Mouse (Mus musculus) ES-Bruce4 (cell line): ENCODE data around the gene Zcchc17. TPM values are rescaled to one million over a fixed set of nuclear protein-coding genes. Genes with fewer than 3 reads are reported as not detected.
A peak's percentile ranks its signal among the peaks of the same experiment; 100 is the strongest.

Source experiments
- H3K27ac ChIP-seq: 2 replicates; pipeline ENCODE4 v1.5.1; 2012; ENCODE audit warnings: low read length, inconsistent platforms; ENCODE audit not compliant: insufficient read depth
- H3K27me3 ChIP-seq: 2 replicates; pipeline ENCODE4 v1.6.1; 2012; ENCODE audit warnings: mild to moderate bottlenecking, low read length, inconsistent platforms; ENCODE audit not compliant: control insufficient read depth, poor library complexity, insufficient read depth, severe bottlenecking
- H3K36me3 ChIP-seq: 2 replicates; pipeline ENCODE4 v1.6.1; 2012; ENCODE audit warnings: inconsistent platforms, mild to moderate bottlenecking, low read length, moderate library complexity; ENCODE audit not compliant: control insufficient read depth, poor library complexity, insufficient read depth, severe bottlenecking
- H3K4me1 ChIP-seq: one replicate; pipeline ENCODE4 v1.8.1; 2011; ENCODE audit warnings: low read length; ENCODE audit not compliant: control insufficient read depth, insufficient read depth
- H3K4me3 ChIP-seq: 2 replicates; pipeline ENCODE4 v1.5.1; 2011; ENCODE audit warnings: low read depth, mild to moderate bottlenecking, low read length
- H3K9ac ChIP-seq: 2 replicates; pipeline ENCODE4 v1.6.1; 2012; ENCODE audit warnings: low read depth, mild to moderate bottlenecking, inconsistent platforms; ENCODE audit not compliant: poor library complexity, severe bottlenecking
- H3K9me3 ChIP-seq: replicated peaks from 2 replicates; pipeline ENCODE4 v1.6.1; 2012; ENCODE audit warnings: mild to moderate bottlenecking, low read length, inconsistent platforms; ENCODE audit not compliant: control insufficient read depth, poor library complexity, insufficient read depth, severe bottlenecking
- CTCF ChIP-seq: IDR thresholded peaks from one replicate; pipeline ENCODE4 v1.8.1; 2011; ENCODE audit warnings: low read depth, low read length
- EP300 ChIP-seq: IDR thresholded peaks from 2 replicates; pipeline ENCODE4 v1.6.1; 2011; ENCODE audit warnings: low read depth, low read length; ENCODE audit not compliant: insufficient read depth
- POLR2A ChIP-seq: IDR thresholded peaks from one replicate; pipeline ENCODE4 v1.8.1; 2011; ENCODE audit warnings: low read length; ENCODE audit not compliant: insufficient read depth
- polyA plus RNA-seq: library from polyadenylated mRNA; stranded (reverse); fragments of >200 nt; gene quantifications from 2 replicates; pipeline ENCODE4 v1.2.4, GENCODE M21; 2011; ENCODE audit warnings: low read depth; ENCODE audit not compliant: missing spikeins, insufficient read depth, insufficient read length

Gene Zcchc17
- polyA plus RNA-seq, 1 experiment = 25.1 TPM

DNA sequence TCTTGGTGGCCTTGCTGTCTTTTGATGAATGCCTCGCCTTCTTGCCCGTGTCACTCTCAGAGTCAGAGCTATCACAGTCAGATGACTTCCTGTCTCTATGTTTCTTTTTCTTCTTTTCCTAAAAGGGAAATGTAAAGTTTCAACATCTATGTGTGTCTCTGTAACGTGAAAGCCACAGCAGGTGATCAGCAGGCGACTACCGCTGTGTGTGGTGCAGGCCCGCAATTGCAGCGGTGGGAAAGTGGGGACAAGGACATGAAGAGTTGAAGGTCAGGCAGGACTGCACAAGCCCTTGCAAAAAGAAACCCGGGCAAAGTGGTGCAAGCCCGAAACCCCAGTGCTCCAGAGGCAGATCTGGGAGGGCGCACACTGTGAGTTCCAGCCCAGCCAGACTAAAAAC lies 43.1 kb downstream of the Zcchc17 start:
- Histone ChIP-seq H3K4me3 (no peak overlapping the region), H3K27ac (no peak overlapping the region; the same call in 1 of the 2 replicates), H3K36me3 (peaks cover 34% of the 10 kb centered on the region), H3K27me3 (no peaks in the 10 kb centered on the region), H3K9ac (no peak overlapping the region), H3K4me1 (peaks cover 1% of the 10 kb centered on the region), H3K9me3 (no peaks in the 10 kb centered on the region)
- TF ChIP-seq CTCF (no peak), POLR2A (no peak), EP300 (no peak)

- Histone ChIP-seq H3K27ac (no peak overlapping the region), H3K27me3 (no peaks in the 10 kb centered on the region), H3K4me1 (peaks cover 1% of the 10 kb centered on the region), H3K9me3 (no peaks in the 10 kb centered on the region), H3K36me3 (peaks cover 42% of the 10 kb centered on the region), H3K9ac (no peak overlapping the region), H3K4me3 (no peak overlapping the region)
- no peak for TF ChIP-seq CTCF
- TF ChIP-seq EP300 = no peak
- no peak for TF ChIP-seq POLR2A
Observed at GRCm38 (mm10) chr4:130315771-130316527, 43.8 kb downstream of the Zcchc17 start.

GRCm38 (mm10) chr4:130313552-130313951 lies 46.2 kb downstream of the Zcchc17 start:
- H3K4me1 ChIP-seq = peaks cover 1% of the 10 kb centered on the region
- no peak overlapping the region for H3K4me3 ChIP-seq
- TF ChIP-seq EP300 (no peak), POLR2A (no peak), CTCF (no peak)
- H3K9me3 ChIP-seq = no peaks in the 10 kb centered on the region
- H3K27ac ChIP-seq = no peak overlapping the region
- H3K27me3 ChIP-seq = no peaks in the 10 kb centered on the region
- no peak overlapping the region for H3K9ac ChIP-seq
- H3K36me3 ChIP-seq = peaks cover 42% of the 10 kb centered on the region

- TF ChIP-seq EP300 (no peak), POLR2A (no peak), CTCF (no peak)
- H3K4me3 ChIP-seq = no peak overlapping the region
Observed at GRCm38 (mm10) chr4:130312526-130312925, 47.2 kb downstream of the Zcchc17 start.

DNA sequence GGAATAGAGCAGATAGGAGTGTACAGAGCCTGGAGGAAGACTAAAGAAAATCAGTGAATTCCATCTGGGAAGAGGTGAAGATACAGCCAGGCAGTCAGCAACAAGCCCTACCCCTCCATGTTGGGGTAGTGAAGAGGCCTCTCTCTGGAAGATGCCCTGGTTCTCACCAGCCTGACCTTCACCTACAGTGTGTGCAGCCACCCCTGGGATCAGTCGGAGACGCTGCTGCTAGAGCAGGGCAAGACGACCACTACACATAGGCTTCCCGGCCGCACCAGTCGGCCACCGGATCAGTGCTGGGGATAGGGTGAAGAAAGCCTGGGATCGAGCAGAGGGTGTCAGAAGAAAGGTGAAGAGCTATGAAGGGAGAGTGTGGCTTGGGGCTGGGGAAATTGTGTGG lies 50.5 kb downstream of the Zcchc17 start:
- peaks cover 29% of the 10 kb centered on the region for H3K36me3 ChIP-seq
- no peaks in the 10 kb centered on the region for H3K27me3 ChIP-seq
- no peaks in the 10 kb centered on the region for H3K9me3 ChIP-seq
- peak overlapping the region; percentile 87 for H3K9ac ChIP-seq
- H3K4me3 ChIP-seq = peak overlapping the region; percentile 61
- H3K4me1 ChIP-seq = peaks cover 13% of the 10 kb centered on the region
- TF ChIP-seq POLR2A (no peak), EP300 (no peak), CTCF (no peak)
- H3K27ac ChIP-seq = no peak overlapping the region

More at GRCm38 (mm10) chr4:130312526-130312925, 47.2 kb downstream of the Zcchc17 start:
- Histone ChIP-seq H3K36me3 (peaks cover 42% of the 10 kb centered on the region), H3K9me3 (no peaks in the 10 kb centered on the region), H3K9ac (no peak overlapping the region), H3K4me1 (no peaks in the 10 kb centered on the region), H3K27me3 (no peaks in the 10 kb centered on the region), H3K27ac (no peak overlapping the region)

- peak within 1 kb of the TSS; percentile 61 for H3K4me3 ChIP-seq
- peaks cover 21% of the 10 kb centered on the region for H3K36me3 ChIP-seq
- TF ChIP-seq POLR2A (peak; percentile 93), CTCF (no peak), EP300 (peak; percentile 83; the same call in 1 of the 2 replicates)
- H3K9me3 ChIP-seq = no peaks in the 10 kb centered on the region
- H3K27me3 ChIP-seq = no peaks in the 10 kb centered on the region
- H3K4me1 ChIP-seq = peaks cover 13% of the 10 kb centered on the region
- peak within 1 kb of the TSS; percentile 87 for H3K9ac ChIP-seq
- peak within 1 kb of the TSS; percentile 61 for H3K27ac ChIP-seq
Observed at GRCm38 (mm10) chr4:130308231-130309081, 51.3 kb downstream of the Zcchc17 start, which contains the start of the genes Fabp3 and Gm10570. Gene Fabp3, plus strand, starts transcription at chr4:130308595. Gene Gm10570, minus strand, starts transcription at chr4:130308674.
